Mouse (Mus musculus) lung, embryonic 14.5 days (tissue): ENCODE results near the gene Cxadr. TPM values are rescaled to one million over a fixed set of nuclear protein-coding genes. Genes with fewer than 3 reads are reported as not detected.
A peak's percentile ranks its signal among the peaks of the same experiment; 100 is the strongest.

Source experiments
- ATAC-seq: fragments of 200-750 bp; cut with Nextera tagmentation; 2 replicates; pipeline ENCODE4 v1.8.0; 2017; ENCODE audit warnings: mild to moderate bottlenecking, moderate TSS enrichment, moderate library complexity; ENCODE audit not compliant: insufficient read depth
- DNase-seq: peaks from one replicate; pipeline ENCODE4 v3.0.0-alpha.2; 2015
- H3K27ac ChIP-seq: fragments of 300-500 bp; sonication (generic); 2 replicates; pipeline ENCODE4 v1.5.1; 2014; ENCODE audit warnings: low read depth, mild to moderate bottlenecking, moderate library complexity
- H3K27me3 ChIP-seq: fragments of 300-500 bp; sonication (generic); 2 replicates; pipeline ENCODE4 v1.6.1; 2014; ENCODE audit warnings: low read length, control low read depth; ENCODE audit not compliant: insufficient read depth
- H3K36me3 ChIP-seq: fragments of 300-500 bp; sonication (generic); 2 replicates; pipeline ENCODE4 v1.6.1; 2014; ENCODE audit warnings: control low read depth; ENCODE audit not compliant: insufficient read depth
- H3K4me1 ChIP-seq: fragments of 300-500 bp; sonication (generic); 2 replicates; pipeline ENCODE4 v1.6.1; 2014; ENCODE audit warnings: antibody characterized with exemption, control low read depth; ENCODE audit not compliant: insufficient read depth
- H3K4me2 ChIP-seq: fragments of 300-500 bp; sonication (generic); 2 replicates; pipeline ENCODE4 v1.6.1; 2014; ENCODE audit warnings: mild to moderate bottlenecking
- H3K4me3 ChIP-seq: fragments of 300-500 bp; sonication (generic); 2 replicates; pipeline ENCODE4 v1.5.1; 2014; ENCODE audit warnings: low read depth, low read length
- H3K9ac ChIP-seq: fragments of 300-500 bp; sonication (generic); 2 replicates; pipeline ENCODE4 v1.6.1; 2014
- H3K9me3 ChIP-seq: fragments of 300-500 bp; sonication (generic); 2 replicates; pipeline ENCODE4 v1.6.1; 2016; ENCODE audit warnings: low read depth, low read length, control low read depth
- CTCF ChIP-seq: IDR thresholded peaks from 2 replicates; pipeline ENCODE4 v1.5.1; 2016; ENCODE audit warnings: antibody characterized with exemption, low read depth
- WGBS: fragments of 180-500 bp; shearing (Covaris S2); extraction: QIAGEN DNeasy Blood & Tissue Kit; methylation state at CpG from one replicate; pipeline ENCODE4 v1.1.7; 2014; 5-methylcytosine and 5-hydroxymethylcytosine counted together
- polyA plus RNA-seq: library from polyadenylated mRNA; unstranded; fragments of >200 nt; fragmentation: Nextera tagmentation; extraction: Ambion mirVana; gene quantifications from 2 replicates; pipeline ENCODE4 v1.2.1, GENCODE M21; 2014

The Cxadr gene
- polyA plus RNA-seq, 1 experiment from 2014 or later = 20.2 TPM

DNA sequence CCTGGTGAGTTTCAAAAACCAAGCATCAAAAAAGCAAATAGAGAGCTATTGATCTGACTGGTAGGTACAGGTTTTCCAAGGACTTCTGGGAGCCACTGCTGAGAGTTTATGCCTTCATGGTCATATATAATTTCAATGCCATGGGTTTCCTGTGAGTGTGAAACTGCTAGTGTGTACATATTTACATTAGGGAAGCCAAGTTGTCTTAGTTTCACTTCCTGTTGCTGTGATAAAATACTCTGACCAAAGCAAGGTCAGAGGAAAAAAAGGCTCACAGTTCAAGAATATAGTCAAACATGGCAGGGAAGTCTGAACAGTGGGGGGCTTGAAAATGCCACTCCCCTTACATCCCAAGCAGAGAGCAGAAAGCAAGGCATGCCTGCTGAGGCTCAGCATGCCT is 33.8 kb upstream of the Cxadr start:
- H3K4me2 ChIP-seq = no peak overlapping the region
- DNase-seq (peak; percentile 56), ATAC-seq (no peak)
- H3K27me3 ChIP-seq = no peaks in the 10 kb centered on the region
- no peak overlapping the region for H3K4me3 ChIP-seq
- TF ChIP-seq CTCF = no peak
- peaks cover 6% of the 10 kb centered on the region for H3K4me1 ChIP-seq
- no peak overlapping the region for H3K27ac ChIP-seq
- H3K36me3 ChIP-seq = no peaks in the 10 kb centered on the region
- H3K9me3 ChIP-seq = no peaks in the 10 kb centered on the region
- H3K9ac ChIP-seq = no peak overlapping the region

DNA sequence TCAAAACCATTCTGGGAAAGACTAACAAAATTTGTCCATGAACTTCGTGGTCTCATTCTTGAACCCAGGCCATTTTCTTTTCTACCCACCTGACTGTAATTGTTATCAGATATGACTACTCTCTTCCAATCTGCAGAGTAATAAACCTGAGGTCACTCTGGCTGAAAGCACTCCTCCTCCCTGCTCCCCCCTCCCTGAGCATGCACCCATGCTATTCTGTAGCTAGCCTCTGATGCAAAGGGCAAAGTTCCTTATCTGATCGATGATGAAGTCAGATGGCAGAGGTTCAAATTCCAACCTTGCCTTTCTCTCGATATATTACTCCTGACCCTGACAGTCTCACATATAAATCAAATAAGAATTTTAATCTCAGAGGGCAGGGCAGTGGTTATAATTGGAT is 33.1 kb upstream of the Cxadr start:
- DNase-seq = no peak
- no peaks in the 10 kb centered on the region for H3K36me3 ChIP-seq
- H3K27ac ChIP-seq = no peak overlapping the region
- TF ChIP-seq CTCF = no peak
- H3K9me3 ChIP-seq = no peaks in the 10 kb centered on the region
- no peak overlapping the region for H3K4me2 ChIP-seq
- H3K4me3 ChIP-seq = no peak overlapping the region
- ATAC-seq = no peak
- no peak overlapping the region for H3K9ac ChIP-seq
- 72% methylated on average over 3 of the region's 3 CpGs for WGBS
- H3K4me1 ChIP-seq = peaks cover 6% of the 10 kb centered on the region
- no peaks in the 10 kb centered on the region for H3K27me3 ChIP-seq

DNA sequence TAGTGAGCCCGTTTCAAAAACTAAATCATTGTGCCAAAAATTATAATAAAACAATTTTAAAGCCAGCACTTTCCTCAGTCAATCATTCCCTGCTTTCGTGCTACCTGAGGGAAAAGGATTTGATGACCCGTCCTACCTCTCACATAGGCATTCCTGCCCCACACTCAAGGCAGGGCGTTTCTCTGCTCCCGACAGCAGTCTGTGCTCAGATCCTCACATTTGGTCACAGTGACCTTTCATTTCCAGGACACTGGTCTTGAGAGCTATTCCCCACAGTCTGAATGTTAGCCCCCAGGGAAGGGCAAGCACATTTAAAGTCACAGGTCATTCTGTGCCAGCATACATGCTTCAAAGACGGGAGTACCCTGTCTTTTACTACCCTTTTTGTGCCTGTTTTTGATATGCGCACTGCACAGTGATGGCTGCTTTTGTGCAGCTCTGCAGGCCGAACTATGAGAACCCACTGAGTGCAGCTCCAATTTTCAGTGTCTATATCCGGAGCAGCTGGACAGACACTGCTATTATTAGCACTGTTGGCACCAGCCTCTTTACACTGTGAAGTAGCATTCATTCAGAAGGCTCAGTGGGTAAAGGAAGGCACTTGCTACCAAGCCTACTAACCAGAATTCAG is 26.3 kb upstream of the Cxadr start:
- no peaks in the 10 kb centered on the region for H3K9me3 ChIP-seq
- H3K27ac ChIP-seq = no peak overlapping the region
- no peak overlapping the region for H3K9ac ChIP-seq
- no peak overlapping the region for H3K4me2 ChIP-seq
- WGBS = 72% methylated on average over 9 of the region's 9 CpGs
- no peak overlapping the region for H3K4me3 ChIP-seq
- TF ChIP-seq CTCF = no peak
- ATAC-seq = 0 out of 2 replicates have a peak, but pooled peaks have one; percentile 28
- H3K4me1 ChIP-seq = no peaks in the 10 kb centered on the region
- no peaks in the 10 kb centered on the region for H3K36me3 ChIP-seq
- DNase-seq = no peak
- no peaks in the 10 kb centered on the region for H3K27me3 ChIP-seq

DNA sequence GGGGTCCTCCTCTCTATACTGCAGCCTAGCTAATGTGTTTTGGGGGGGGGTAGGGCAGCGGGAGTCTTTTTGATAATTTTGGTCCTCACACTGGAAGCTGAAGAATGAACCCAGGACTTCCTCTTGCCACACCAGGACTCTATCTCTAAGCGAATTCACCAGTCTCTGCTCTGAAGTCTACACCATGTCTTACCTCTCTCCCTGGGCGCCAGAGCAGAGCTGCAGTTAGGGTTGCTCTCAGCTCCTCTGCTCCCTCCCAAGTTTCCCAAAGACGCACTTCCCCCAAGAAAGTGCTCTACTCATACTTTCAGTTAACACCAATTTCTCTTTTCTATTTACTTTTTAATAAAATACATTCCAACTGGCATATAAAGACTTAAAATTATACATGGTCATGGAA is 23.7 kb upstream of the Cxadr start:
- H3K27me3 ChIP-seq = no peaks in the 10 kb centered on the region
- no peaks in the 10 kb centered on the region for H3K36me3 ChIP-seq
- no peak overlapping the region for H3K27ac ChIP-seq
- H3K4me1 ChIP-seq = no peaks in the 10 kb centered on the region
- H3K9me3 ChIP-seq = no peaks in the 10 kb centered on the region
- ATAC-seq = no peak
- no peak overlapping the region for H3K4me2 ChIP-seq
- no peak for TF ChIP-seq CTCF
- no peak overlapping the region for H3K4me3 ChIP-seq
- WGBS = 48% methylated on average over 4 of the region's 4 CpGs
- H3K9ac ChIP-seq = no peak overlapping the region
- DNase-seq = no peak

DNA sequence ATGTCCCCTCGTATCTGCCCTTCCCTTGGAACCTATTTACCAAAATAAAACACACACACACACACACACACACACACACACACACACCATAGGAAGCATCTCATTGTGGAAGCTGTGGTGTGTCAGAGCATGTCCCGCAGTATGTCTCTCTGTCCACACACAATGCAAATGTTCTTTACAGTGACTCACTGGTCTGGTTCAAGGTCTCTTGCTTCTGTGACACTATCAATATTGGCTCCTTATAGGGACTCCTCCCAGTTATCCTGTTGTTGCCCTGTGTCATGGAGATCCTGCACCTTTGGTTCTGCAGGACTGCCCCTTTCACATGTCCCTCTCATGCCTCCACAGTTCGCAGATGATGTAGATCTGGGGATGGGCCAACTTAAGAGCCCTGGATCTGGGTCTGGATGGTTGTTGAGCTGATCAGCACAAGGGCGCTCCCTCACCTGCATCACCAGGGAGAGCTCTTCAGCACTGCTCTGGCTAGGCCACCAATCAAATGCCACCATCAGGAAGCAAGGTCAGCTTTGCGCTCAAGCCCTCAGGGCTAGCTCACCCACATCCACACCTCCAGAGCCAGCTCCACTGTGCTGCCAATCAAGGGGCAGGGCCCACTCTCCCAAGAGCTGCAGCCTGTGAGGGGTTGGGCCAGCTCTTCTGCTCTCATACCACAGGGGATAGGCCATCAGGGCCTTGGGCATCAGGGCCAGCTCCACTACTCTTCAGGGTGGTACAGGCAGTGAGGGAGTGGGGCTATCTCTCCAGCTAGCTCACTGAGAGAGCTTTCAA is 21.0 kb upstream of the Cxadr start:
- WGBS = 74% methylated on average over 5 of the region's 5 CpGs
- no peaks in the 10 kb centered on the region for H3K36me3 ChIP-seq
- DNase-seq (no peak), ATAC-seq (peak; percentile 52; the same call in 1 of the 2 replicates)
- no peak overlapping the region for H3K4me2 ChIP-seq
- H3K27ac ChIP-seq = no peak overlapping the region
- H3K9ac ChIP-seq = no peak overlapping the region
- no peak overlapping the region for H3K4me3 ChIP-seq
- no peaks in the 10 kb centered on the region for H3K9me3 ChIP-seq
- H3K4me1 ChIP-seq = no peaks in the 10 kb centered on the region
- H3K27me3 ChIP-seq = no peaks in the 10 kb centered on the region
- TF ChIP-seq CTCF = no peak

DNA sequence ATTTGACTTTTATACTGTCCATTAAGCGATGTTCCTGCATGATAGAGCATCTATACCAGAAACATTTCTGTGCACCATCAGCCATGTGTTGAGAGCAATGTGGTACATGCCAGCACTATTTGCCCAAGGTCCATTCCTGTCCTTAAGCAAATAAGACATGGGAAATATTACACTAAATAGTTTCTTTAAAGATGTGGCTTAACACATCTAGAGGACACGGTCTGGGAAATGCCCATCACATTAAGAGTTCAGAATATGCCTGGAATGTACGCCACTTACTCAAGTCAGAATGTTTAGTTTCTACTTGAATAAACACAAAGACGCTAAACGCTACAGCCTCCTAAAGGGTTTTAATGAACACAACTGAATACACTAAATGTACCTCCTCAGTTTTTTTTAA is 18.1 kb upstream of the Cxadr start:
- H3K4me2 ChIP-seq = no peak overlapping the region
- H3K27me3 ChIP-seq = no peaks in the 10 kb centered on the region
- peak; percentile 35; the same call in 1 of the 2 replicates for ATAC-seq
- no peak overlapping the region for H3K9ac ChIP-seq
- H3K36me3 ChIP-seq = no peaks in the 10 kb centered on the region
- 43% methylated on average over 5 of the region's 5 CpGs for WGBS
- no peak overlapping the region for H3K27ac ChIP-seq
- no peak overlapping the region for H3K4me3 ChIP-seq
- no peaks in the 10 kb centered on the region for H3K4me1 ChIP-seq
- peak; percentile 30 for DNase-seq
- TF ChIP-seq CTCF = no peak
- H3K9me3 ChIP-seq = no peaks in the 10 kb centered on the region

DNA sequence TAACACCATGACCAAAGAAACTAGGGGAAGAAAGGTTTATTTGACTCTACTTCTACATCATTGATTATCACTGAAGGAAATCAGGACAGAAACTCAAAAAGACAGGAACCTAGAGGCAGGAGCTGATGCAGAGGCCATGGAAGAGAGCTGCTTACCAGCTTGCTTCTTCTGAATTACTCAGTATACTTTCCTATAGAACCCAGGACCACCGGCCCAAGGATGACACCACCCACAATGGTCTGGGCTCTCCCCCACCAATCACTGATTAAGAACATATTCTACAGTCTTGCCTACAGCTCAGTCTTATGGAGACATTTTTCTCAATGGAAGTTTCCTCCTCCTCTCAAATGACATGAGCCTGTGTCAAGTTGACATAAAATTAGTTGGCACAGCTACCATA is 7.2 kb upstream of the Cxadr start:
- Histone ChIP-seq H3K27ac (no peak overlapping the region), H3K9me3 (no peaks in the 10 kb centered on the region), H3K4me1 (no peaks in the 10 kb centered on the region), H3K4me2 (no peak overlapping the region), H3K36me3 (no peaks in the 10 kb centered on the region), H3K27me3 (no peaks in the 10 kb centered on the region), H3K9ac (no peak overlapping the region), H3K4me3 (no peak overlapping the region)
- TF ChIP-seq CTCF = no peak
- 81% methylated on average over 1 of the region's 1 CpGs for WGBS
- DNase-seq (no peak), ATAC-seq (no peak)
